Mouse (Mus musculus): ENCODE measurements around the gene Ikzf5.

The Ikzf5 gene

GRCm38 (mm10) chr7:131345856-131346541, 64.3 kb downstream of the Ikzf5 start:
- DNase-seq (ENCODE audit: low read depth): no peak
